Mouse (Mus musculus) right cerebral cortex, adult 2 months (tissue): ENCODE data around the gene Slc44a4.
"Not testable (repeated sequence)": the region's sequence is repeated elsewhere in the genome, so short reads cannot be mapped to it uniquely, and the experiment has no call there.

Experiments used
- DNase-seq, 2 experiments: peaks; one replicate each; pipeline ENCODE4 v3.0.0; 2021 to 2022; ENCODE audit warnings: low spot score in 2 of 2

Gene Slc44a4

DNA sequence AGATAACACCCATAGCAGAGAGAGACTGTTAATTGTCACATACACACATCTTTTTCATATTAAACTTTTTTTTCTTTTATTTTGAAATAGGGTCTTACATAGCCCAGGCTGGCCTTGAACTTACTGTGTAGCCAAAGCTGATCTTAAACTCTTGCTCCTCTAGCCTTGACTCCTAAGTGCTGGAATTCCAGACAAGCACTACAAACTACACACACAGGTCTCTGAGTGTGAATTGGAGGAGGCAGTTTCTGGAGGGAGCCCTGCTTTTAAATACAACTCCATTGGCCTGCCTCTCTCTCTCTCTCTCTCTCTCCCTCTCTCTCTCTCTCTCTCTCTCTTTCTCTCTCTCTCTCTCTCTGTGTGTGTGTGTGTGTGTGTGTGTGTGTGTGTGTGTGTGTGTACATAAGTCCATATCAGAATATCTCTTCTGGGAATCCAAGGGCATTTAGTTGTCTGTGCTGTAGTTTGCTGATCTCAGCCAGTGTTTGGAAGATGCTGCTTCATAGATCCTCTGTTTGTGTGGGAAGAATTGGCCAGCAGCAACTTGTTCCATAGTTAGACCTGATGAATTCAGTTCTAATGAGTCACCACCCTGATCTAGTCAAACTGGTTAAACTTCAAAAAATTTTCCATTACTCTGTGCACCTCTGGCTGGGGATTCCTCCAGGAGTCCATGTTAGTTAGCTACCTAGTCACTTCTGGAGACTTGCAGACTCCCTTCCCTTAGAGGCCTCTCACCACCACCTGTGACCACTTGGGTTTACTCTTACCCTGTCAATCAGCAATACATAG, 46.6 kb downstream of the Slc44a4 start:
- DNase-seq = peak in 1 of 2 experiments; percentile 33

DNA sequence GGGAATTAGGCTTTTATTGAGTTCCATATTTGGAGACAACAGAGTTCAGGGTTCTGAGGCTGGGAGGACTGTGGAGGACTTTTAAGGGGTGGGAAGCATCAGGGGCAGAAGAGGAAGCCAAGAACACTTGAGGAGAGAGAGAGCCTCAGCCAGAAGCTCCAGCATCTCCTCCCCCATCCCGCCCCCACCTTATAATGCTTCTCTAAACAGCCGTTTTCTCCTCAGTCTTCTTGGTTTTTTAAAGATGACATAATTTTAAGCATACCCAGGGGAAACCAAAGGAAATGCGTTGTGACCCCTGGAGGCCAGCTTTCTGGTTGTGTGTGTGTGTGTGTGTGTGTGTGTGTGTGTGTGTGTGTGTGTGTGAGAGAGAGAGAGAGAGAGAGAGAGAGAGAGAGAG, 47.9 kb downstream of the Slc44a4 start:
- no peak for DNase-seq

DNA sequence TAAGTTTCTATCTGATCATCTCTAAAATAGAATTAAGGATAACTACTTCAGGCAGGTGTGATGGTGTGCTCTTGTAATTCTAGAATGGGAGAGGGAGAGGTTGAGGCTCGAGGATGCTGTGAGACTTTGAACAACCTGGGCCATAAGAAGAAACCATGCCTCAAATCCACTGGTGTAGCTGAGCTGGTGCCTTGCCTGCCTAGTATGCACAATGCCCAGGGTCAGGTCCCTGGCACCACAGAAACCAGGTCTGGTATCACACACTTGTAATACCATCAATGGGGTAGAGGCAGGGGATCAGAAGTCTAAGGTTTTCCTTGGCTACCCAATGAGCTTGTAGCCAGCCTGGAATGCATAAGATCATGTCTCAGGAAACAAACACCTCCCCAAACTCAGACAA, 48.6 kb downstream of the Slc44a4 start:
- no peak for DNase-seq

DNA sequence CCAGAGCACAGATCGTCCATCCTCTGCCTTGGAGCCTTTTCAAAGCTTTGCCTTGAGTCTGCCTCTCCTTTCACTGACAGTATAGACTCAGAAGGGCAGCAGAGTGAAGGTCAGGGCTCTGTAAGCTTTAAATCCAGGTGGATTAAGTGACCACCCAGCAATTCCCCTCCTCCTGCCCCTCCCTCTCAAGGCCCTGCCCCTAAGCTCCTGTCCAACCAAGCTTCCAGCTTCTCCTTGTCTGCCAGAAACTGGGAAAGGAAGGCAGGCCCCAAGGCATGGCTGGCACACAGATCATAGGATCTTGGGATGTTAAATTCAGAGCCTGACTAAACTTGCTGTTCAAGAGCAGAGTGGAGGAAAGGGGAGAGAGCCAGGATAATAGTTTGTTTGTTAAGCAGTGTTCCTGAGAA, 50.4 kb downstream of the Slc44a4 start:
- no peak for DNase-seq

DNA sequence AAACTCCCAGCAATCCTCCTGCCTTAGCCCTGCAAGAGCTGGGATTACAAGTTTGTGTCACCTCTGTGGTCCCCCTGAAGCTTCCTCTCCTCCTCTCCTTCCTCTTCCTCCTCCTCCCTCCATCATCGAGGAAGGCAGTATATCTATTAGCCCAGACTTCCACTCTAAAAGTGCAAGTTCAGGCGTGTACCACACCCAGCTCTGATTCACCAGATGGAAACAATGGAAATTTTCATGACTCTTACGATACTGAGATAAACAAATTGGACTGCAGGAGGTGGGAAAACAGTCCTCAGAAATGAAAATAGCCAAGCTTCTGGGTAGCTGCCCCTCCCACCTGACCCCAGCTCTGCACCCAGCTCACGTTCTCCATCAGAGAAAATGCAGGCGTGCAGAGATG, 51.4 kb downstream of the Slc44a4 start:
- no peak for DNase-seq

DNA sequence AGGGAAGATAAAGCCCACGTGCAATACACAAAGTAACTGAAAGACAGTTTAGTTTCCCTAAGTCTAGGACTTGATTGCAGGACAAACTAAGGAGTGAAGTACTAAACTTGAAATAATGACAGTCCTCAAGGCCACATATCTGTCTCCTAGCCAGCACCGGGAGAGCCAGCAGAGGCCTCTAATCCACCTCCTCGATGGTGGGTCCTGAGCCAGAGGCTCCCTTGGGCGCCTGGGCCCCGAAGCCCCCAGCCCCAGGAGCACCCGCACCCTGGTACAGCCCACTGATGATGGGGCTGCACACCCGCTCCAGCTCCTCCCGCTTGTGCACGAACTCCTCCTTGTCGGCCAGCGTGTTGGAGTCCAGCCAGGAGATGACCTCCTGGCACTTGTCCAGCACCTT, 55.6 kb downstream of the Slc44a4 start, which contains the start of gene Gm20481:
TSS of gene Gm20481 (plus strand) at position 91 of the 400 bp plus-strand sequence.
- DNase-seq = not testable (repeated sequence)

DNA sequence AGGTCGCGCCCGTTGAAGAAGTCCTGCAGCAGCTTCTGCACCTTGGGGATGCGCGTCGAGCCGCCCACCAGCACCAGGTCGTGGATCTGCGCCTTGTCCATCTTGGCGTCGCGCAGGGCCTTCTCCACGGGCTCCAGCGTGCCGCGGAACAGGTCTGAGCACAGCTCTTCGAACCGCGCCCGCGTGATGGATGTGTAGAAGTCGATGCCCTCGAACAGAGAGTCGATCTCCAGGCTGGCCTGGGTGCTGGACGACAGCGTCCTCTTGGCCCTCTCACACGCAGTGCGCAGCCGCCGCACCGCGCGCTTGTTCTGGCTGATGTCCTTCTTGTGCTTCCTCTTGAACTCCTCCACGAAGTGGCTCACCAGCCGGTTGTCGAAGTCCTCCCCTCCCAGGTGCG, 56.6 kb downstream of the Slc44a4 start:
- DNase-seq = not testable (repeated sequence)

DNA sequence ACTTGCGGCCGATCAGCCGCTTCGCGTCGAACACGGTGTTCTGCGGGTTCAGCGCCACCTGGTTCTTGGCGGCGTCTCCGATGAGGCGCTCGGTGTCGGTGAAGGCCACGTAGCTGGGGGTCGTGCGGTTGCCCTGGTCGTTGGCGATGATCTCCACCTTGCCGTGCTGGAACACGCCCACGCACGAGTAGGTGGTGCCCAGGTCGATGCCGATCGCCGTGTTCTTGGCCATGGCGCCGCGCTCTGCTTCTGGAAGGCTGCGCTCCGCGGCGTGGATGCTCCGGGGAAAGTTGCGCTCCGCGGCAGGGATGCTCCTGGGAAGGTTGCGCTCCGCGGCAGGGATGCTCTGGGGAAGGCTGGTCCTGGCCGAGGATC, 57.4 kb downstream of the Slc44a4 start:
- not testable (repeated sequence) for DNase-seq

DNA sequence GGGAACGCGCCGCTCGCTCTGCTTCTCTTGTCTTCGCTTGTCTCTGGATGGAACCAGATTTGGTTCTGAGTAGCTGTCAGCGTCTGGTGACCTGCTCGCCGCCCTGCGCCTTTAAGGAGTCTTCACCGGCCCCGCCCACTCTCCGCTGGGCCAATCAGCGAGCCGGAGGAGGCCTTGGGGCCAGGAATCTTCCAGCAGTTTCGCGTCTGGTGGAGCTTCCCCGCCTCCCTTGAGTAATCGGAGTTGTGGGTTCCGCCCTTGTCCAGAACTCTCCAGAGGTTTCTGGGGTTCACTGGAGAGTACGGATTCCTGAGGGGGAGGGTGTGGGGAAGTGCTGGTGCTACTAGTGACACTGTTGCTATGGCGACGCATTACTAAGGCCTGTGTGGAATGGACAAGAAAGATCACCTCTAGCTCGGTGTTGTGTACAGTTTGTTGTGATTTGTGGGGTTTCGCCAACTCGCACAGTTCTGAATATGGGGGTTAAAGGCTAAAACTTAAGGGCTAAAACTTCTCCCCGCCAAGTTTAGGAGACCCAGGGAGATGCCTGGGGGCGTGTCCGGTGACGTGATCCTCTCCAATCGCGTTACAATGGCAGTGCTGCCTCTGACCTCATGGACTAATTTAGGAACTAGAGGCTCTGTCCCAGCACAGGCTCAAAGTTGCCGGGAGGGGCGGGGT, 57.9 kb downstream of the Slc44a4 start, which contains the start of the genes Hspa1a and Hspa1l:
TSS of gene Hspa1a (minus strand) at position 88 of the 681 bp plus-strand sequence.
TSS of gene Hspa1l (plus strand) at position 635 of the 681 bp plus-strand sequence.
- peak; percentile 75 to 89 for DNase-seq

DNA sequence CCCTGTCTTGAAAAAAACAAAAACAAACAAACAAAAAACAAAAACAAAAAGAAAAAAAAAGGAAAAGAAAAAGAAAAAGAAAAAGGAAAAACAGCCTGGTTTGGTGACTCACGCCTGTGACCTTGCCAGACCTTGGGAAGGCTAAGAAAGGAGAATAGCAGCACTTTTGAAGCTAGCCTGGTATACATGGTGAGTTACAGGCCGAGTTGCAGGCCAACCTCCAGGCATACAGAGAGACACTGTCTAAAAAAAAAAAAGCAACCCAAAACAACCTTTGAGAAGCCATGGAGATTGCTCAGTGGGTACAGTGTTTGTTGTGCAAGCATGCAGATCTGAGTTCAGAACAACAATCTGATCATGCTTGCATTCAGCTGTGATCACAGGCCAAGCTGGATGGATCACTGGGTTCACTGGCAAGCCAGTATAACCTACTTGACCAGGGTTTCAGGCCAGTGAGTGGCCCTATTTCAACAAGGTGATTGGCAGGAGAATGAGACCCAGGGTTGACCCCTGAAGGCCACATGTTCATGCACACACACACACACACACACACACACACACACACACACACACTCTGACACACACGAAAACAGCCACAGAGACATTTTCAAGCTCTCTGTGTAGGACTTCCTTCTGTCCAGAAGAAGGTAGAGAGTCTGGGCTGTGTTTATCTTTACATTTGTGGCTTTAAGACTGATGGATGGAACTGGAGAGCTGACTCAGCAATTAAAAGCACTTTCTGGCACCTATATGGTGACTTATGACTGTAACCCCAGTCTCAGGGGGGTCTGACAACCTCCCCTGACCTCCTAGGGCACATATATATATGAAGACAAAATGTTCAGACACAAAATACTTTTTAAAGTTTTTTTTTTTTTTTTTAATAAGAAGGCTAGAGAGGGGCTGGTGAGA, 61.6 kb downstream of the Slc44a4 start:
- DNase-seq = no peak

DNA sequence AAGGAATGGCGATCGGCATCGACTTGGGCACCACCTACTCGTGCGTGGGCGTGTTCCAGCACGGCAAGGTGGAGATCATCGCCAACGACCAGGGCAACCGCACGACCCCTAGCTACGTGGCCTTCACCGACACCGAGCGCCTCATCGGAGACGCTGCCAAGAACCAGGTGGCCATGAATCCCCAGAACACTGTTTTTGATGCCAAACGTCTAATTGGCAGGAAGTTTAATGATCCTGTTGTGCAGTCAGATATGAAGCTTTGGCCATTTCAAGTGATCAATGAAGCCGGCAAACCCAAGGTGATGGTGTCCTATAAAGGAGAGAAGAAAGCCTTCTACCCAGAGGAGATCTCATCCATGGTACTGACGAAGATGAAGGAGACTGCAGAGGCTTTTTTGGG, 62.7 kb downstream of the Slc44a4 start:
- no peak for DNase-seq

DNA sequence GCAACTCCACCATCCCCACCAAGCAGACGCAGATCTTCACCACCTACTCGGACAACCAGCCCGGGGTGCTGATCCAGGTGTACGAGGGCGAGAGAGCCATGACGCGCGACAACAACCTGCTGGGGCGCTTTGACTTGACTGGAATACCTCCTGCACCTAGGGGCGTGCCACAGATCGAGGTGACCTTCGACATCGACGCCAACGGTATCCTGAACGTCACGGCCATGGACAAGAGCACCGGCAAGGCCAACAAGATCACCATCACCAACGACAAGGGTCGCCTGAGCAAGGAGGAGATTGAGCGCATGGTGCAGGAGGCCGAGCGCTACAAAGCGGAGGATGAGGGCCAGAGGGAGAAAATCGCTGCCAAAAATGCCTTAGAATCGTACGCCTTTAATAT, 64.0 kb downstream of the Slc44a4 start:
- no peak for DNase-seq

DNA sequence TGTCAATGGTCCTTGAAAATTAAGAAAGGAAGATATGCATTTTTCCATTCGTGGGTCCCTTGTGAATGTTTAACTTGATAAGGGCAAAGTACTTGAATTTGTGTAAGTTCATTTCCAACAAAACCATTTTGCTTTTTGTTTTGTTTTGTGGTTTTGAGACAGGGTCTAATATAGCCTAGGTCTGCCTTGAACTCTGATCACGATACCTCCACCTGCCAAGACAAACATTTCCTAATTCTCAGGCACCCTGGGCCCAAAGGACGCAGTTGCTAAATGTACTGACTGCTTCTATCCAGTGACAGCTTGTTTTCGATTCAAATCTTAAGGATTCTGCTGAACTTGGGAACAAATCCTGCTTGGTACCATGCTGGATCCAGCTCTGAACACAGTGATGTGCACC, 65.4 kb downstream of the Slc44a4 start:
- no peak for DNase-seq
